Mouse (Mus musculus): ENCODE measurements at regions not wholly inside any gene's neighbourhood (a gene's known extent, or its start where the extent isn't known, plus 50 kb on each side); places are given as distances from the start of the nearest gene placed in this dataset.

DNA sequence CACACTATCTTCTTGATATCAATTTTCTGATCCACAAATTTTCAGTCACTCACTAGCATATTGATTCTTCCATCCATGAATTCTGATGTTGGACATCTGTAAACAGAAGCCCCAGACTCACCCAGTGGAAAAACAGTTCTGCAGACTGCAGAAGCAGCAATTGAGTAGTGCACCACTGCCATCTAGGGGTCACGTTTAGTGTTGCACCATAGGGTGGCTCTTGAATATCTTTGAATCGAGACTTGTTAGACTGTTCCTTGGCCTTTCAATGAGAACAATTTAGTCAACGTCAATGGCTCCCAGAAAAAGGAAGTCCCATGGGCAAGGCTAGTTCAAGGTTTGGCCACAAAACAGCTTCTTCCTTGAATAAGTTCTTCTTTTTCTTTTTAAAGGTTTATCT is 828.1 kb downstream of the Gm10330 start:
- DNase-seq (ENCODE audit: low spot score in 2 of 2): peak; percentile 12 to 53

DNA sequence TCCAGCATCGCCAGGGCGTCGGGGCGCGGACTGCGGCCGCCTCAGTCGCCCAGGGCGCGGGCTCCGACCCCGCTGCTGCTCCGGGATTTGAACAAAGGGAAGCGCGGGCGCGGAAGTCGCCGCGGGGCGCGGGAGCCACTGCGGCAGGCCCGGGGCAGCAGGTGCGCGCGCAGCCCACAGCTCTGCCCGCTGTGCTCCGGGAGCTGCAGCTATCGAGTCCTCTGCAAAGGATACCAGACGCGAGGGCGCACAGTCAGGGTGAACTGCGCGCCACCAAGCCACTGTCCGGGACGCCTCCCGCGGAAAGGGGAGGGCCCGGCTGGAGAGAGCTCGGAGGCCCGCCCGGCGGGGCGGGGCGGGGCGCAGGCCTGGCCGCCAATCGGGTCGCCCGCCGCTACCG is 873.9 kb downstream of the Gm10330 start:
- DNase-seq (ENCODE audit: low spot score in 2 of 2): peak; percentile 1 to 2
